Mouse (Mus musculus): ENCODE data around the gene Tfdp2. TPM values are rescaled to one million over a fixed set of nuclear protein-coding genes. Genes with fewer than 3 reads are reported as not detected.
"Not testable (repeated sequence)": the region's sequence is repeated elsewhere in the genome, so short reads cannot be mapped to it uniquely, and the experiment has no call there.

The Tfdp2 gene
- total RNA-seq (2018; cell fraction: chromatin; rRNA removed): 10 to 100 TPM in 5 of 26 experiments, 1 to 10 TPM in 18, under 1 TPM in 3; 0.52 to 15.5 (median 6.9) TPM
- total RNA-seq (2018; cell fraction: cytosol; rRNA removed): 1 to 10 TPM; 1.4 to 5.2 (median 2.9) TPM
- 10 to 100 TPM in 1 of 26 experiments, 1 to 10 TPM in 23, under 1 TPM in 2; 0.52 to 16.2 (median 3.4) TPM for total RNA-seq (2018; cell fraction: nucleus; rRNA removed)
- 2.0 to 5.0 TPM (median 4.2 TPM) in 3 replicates for polyA plus RNA-seq (2018)

DNA sequence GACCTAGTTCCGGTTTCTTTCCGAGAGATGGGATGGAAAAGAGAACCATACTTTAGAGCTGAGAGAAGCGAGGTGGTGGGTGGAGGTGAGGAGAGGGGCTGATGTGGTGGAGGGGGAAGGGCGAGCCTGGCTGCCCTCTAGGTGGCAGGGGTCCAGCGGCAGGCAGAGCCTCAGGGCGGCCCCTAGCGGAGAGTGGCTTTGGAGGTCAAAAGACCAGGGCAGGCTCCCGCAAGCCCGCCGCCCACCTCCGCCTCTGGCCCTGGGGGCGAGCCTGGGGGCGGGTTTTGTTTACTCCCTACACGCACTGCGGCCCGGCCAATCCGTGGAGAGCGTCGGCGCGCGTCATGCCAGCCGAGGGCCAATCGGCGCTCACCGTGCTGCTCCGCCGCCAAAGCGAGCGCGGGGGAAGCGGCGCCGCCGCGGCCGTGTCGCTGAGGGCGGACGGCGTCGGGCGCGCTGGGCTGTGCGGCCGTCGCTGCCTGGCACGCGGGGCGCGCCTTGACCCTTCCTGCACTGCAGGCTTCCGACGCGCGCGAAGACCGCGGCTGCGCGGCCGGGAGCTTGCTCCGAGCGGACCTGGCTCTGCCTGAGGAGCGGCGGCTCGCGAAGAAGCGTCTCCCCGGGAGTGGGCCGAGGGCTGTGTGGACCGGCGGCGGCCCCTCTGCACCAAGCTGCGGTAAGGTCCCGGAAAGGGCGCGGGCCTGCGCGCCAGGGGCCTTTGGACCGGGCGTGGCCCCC lies at the start of gene Tfdp2:
TSS of gene Tfdp2 (plus strand) at position 391 of the 738 bp plus-strand sequence.
- no peak within 1 kb of the TSS for H3K27ac ChIP-seq
- WGBS (ENCODE audit: missing documents): under 1% methylated on average over 59 of the region's 81 CpGs
- H3K36me3 ChIP-seq (ENCODE audit: inconsistent target): no peaks in the 10 kb centered on the region
- no peaks in the 10 kb centered on the region for H3K79me2 ChIP-seq (ENCODE audit: inconsistent target)
- peak within 1 kb of the TSS; percentile 43 for H3K4me3 ChIP-seq (ENCODE audit: inconsistent target)

DNA sequence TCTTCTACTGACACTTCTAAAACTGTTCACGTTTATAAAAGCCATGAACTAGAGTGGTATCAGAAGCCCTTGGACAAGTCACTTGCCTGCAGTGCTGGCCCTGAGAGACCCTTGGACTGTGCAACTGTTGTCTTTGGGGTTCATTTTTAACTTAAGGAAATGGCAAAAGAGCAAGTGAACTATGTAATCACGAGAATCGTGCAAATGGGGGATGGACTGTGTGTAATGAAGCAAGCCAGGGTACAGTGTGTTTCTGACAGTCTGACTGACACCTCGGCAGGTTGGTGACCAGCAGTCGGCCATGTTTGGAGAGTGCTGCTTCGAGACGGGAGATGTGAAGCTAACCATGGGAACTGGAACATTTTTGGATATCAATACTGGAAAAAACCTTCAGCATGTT lies 43.3 kb upstream of the Tfdp2 start:
- H3K4me3 ChIP-seq (ENCODE audit: inconsistent target): no peak overlapping the region
- H3K36me3 ChIP-seq (ENCODE audit: inconsistent target): no peaks in the 10 kb centered on the region
- H3K79me2 ChIP-seq (ENCODE audit: inconsistent target): no peaks in the 10 kb centered on the region
- 97% methylated on average over 7 of the region's 7 CpGs for WGBS (ENCODE audit: missing documents)
- no peak overlapping the region for H3K27ac ChIP-seq

DNA sequence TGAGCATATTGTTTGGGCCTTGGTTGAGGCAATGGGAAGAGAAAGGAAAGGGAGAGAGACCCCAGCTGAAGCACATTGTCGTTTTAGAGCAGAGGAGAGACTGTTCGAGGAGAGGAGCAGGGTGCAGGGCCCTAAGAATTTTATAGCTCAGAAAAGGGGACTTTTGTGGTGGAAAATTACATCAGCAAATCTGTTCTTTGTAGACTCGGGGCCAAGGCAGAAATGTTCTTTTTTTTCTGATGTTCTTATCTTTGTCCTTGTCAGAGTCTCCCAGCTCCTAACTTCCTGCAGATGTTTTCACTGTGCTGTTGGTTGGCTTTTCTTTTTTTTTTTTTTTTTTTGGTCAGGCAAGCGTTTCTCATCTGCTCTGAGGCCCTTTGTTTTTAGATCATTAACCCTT lies 37.6 kb upstream of the Tfdp2 start:
- Histone ChIP-seq H3K4me3 (ENCODE audit: inconsistent target) (no peak overlapping the region), H3K79me2 (ENCODE audit: inconsistent target) (no peaks in the 10 kb centered on the region), H3K36me3 (ENCODE audit: inconsistent target) (no peaks in the 10 kb centered on the region), H3K27ac (no peak overlapping the region)
- 25% methylated on average over 4 of the region's 4 CpGs for WGBS (ENCODE audit: missing documents)

DNA sequence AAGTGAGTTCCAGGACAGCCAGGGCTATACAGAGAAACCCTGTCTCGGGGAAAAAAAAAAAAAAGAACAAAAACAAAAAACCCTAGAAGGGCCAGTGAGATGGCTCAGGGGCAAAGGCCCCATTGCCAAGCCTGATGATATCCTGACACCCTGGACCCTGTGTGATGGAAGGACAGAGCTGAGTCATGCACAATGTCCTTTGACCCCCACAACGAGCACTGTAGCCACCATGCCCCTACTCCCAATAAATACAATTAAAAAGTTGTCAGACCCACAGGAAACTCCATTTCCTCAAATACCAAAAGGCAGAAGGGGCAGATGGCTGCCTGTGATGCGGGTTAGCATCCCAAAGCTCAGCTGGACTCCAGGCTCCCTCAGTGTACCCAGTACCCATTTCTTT lies 37.0 kb upstream of the Tfdp2 start:
- no peaks in the 10 kb centered on the region for H3K36me3 ChIP-seq (ENCODE audit: inconsistent target)
- H3K79me2 ChIP-seq (ENCODE audit: inconsistent target): no peaks in the 10 kb centered on the region
- WGBS (ENCODE audit: missing documents): 77% methylated on average over 2 of the region's 3 CpGs
- no peak overlapping the region for H3K27ac ChIP-seq
- H3K4me3 ChIP-seq (ENCODE audit: inconsistent target): no peak overlapping the region

DNA sequence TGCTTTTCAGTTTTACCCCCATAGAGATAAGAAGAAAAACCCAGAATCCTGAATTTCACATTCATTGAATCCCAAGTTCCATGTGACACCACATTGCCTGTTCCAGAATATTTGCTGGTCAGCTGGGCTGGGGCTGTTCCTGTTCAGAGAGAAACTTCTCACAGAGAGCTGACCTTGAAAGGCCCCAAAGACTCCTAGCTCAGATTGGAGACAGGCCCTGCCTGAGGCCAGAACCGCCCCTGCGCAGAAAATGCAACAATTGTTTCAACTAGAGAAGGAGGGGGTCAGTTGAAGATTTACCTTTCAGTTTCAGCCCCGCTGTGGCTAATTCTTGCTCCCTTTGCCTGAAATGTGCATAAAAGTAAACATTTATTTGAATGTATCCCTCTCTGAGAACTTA lies 35.3 kb upstream of the Tfdp2 start:
- Histone ChIP-seq H3K79me2 (ENCODE audit: inconsistent target) (no peaks in the 10 kb centered on the region), H3K4me3 (ENCODE audit: inconsistent target) (no peak overlapping the region), H3K36me3 (ENCODE audit: inconsistent target) (no peaks in the 10 kb centered on the region), H3K27ac (no peak overlapping the region)
- 93% methylated on average over 3 of the region's 3 CpGs for WGBS (ENCODE audit: missing documents)

DNA sequence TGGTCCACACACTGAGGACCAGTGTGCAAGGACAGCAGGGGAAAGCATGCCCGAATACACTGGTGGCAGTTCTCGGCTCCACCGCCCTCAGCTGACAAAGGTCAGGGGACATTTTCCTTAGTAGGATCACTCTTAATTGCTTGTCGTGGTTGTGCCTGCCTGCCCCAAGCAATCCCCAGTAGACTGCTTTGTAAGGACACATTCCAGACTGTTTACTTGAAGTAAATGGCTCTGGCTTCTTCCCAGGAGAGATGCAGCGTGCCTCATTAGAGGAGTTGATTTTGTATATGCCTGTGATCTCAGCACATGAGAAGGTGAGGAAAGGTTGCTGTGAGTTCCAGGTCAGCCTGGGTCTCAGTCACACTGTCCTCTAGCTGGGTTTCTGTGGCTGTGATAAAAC lies 33.7 kb upstream of the Tfdp2 start:
- Histone ChIP-seq H3K27ac (no peak overlapping the region), H3K79me2 (ENCODE audit: inconsistent target) (no peaks in the 10 kb centered on the region), H3K36me3 (ENCODE audit: inconsistent target) (no peaks in the 10 kb centered on the region), H3K4me3 (ENCODE audit: inconsistent target) (no peak overlapping the region)
- 95% methylated on average over 5 of the region's 5 CpGs for WGBS (ENCODE audit: missing documents)

DNA sequence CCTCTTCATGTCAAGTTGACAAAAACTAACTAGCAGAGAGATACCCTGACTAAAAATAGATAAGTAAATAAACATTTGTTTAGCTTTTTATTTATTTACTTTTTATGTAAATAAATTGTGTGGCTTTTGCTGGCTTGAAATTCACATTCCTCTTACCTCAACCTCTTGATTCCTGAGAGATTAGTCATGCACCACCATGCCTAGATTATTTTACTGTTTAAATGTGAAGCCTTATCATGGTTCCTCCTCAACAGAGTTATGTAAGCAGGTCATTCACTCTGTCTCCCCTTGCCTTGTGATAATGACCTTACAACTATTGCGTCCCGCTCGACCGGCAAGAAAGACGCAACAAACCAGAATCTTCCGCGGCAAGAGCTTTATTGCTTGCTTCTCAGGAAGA lies 32.6 kb upstream of the Tfdp2 start:
- no peaks in the 10 kb centered on the region for H3K79me2 ChIP-seq (ENCODE audit: inconsistent target)
- H3K4me3 ChIP-seq (ENCODE audit: inconsistent target): no peak overlapping the region
- H3K27ac ChIP-seq: no peak overlapping the region
- 100% methylated on average over 4 of the region's 7 CpGs for WGBS (ENCODE audit: missing documents)
- H3K36me3 ChIP-seq (ENCODE audit: inconsistent target): no peaks in the 10 kb centered on the region

DNA sequence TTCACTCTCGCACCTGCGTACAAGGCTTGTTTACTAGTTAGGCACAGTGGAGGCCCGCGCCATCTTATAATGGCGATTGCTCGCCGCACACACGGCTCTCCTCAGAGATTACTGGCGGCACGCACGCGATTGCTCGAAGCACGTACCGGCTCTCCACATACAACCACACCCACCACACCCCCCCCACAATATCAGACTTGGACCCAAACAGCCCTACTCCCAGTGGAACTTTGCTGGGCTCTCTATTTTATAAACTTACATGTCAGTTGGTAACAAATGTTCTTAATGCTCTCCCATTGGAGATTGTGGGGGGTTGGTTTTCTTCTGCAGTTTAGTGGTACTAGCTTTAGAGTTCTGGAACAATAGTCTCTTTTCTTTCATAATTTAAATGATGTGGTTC lies 32.1 kb upstream of the Tfdp2 start:
- not testable (repeated sequence) for H3K4me3 ChIP-seq (ENCODE audit: inconsistent target); H3K79me2 ChIP-seq (ENCODE audit: inconsistent target); H3K27ac ChIP-seq; H3K36me3 ChIP-seq (ENCODE audit: inconsistent target)
- WGBS (ENCODE audit: missing documents): 95% methylated on average over 9 of the region's 15 CpGs

DNA sequence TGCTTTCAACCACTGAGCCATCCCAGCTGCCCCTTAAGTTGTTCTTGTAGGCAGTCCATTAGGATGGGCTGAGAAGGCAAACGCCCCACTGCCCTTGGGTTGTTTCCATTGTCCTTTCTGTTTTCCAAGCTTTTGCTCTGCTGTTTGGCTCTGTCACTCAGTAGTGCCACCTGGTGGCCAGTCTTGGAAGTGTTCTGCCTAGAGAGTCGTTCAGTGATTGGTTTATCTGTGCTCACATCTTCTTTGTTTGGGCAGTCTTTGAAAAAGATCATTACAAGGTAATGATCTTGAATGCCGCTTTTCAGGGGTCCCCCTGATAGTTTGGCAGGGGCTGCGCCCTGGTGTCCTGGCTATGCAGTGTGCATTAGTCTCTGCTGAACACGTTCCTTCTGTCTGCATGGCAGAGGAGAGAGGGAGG lies 28.9 kb upstream of the Tfdp2 start:
- no peaks in the 10 kb centered on the region for H3K79me2 ChIP-seq (ENCODE audit: inconsistent target)
- no peak overlapping the region for H3K27ac ChIP-seq
- WGBS (ENCODE audit: missing documents): 54% methylated on average over 5 of the region's 5 CpGs
- H3K4me3 ChIP-seq (ENCODE audit: inconsistent target): no peak overlapping the region
- H3K36me3 ChIP-seq (ENCODE audit: inconsistent target): no peaks in the 10 kb centered on the region

DNA sequence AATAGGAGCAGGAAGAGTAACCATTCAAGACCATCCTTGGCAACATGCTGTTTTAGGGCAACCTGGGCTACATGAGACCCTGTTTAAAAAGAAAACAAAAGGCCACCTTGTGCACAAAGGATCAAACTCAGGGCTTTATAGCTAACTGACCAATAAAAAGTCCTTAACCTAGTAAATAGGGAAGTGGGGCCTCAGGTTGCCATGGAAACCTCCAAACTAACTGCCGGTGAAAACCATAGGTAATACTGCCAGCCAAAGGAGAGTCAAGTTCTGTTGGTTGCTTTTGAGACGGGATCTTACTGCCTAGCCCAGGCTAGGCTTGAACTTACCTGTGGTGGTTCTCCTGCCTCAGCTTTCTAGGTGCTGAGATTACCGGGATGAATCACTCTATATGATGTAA lies 25.5 kb upstream of the Tfdp2 start:
- Histone ChIP-seq H3K27ac (no peak overlapping the region), H3K79me2 (ENCODE audit: inconsistent target) (no peaks in the 10 kb centered on the region), H3K4me3 (ENCODE audit: inconsistent target) (no peak overlapping the region), H3K36me3 (ENCODE audit: inconsistent target) (no peaks in the 10 kb centered on the region)
- WGBS (ENCODE audit: missing documents): 33% methylated on average over 3 of the region's 3 CpGs

DNA sequence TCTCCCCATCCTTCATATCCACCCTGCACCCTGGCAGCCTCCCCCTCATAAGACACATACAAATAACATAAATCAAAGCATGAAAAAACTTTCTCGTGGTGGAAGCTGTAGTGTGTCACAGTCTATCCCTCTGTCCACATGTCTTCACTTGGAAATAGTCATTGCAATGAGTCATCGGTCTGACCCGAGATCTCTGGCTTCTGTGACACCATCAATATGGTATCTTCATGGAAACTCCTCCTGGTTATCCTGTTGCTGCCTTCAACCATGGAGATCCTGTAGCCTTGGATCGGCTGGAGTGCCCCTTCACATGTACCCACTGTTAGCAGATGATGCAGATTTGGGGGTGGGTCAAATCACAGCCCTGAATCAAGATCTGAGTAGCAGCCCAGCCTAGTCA lies 11.2 kb upstream of the Tfdp2 start:
- Histone ChIP-seq H3K27ac (no peak overlapping the region), H3K79me2 (ENCODE audit: inconsistent target) (no peaks in the 10 kb centered on the region), H3K36me3 (ENCODE audit: inconsistent target) (no peaks in the 10 kb centered on the region), H3K4me3 (ENCODE audit: inconsistent target) (no peak overlapping the region)
- WGBS (ENCODE audit: missing documents): 82% methylated on average over 4 of the region's 4 CpGs

DNA sequence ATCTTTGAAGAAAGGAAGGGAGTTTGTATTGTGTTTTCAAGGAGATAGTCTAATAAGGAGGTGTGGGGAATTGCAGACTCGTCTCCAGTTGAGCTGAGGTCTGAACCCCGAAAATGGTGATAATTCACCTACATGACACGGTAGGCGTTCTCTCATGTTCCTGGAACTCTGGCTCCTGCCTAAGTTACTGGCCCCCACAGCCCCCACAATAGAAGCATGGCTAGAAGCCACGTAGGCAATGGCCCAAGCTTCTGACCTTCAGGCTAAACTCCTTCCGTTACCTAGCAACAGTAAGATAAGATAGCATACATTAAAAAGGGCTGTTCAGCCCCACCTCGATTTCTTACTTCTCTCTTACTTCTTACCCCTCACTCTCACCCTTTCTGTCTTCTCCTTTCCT lies 9.4 kb upstream of the Tfdp2 start:
- Histone ChIP-seq H3K27ac (no peak overlapping the region), H3K4me3 (ENCODE audit: inconsistent target) (no peak overlapping the region), H3K79me2 (ENCODE audit: inconsistent target) (no peaks in the 10 kb centered on the region), H3K36me3 (ENCODE audit: inconsistent target) (no peaks in the 10 kb centered on the region)
- 82% methylated on average over 6 of the region's 7 CpGs for WGBS (ENCODE audit: missing documents)

DNA sequence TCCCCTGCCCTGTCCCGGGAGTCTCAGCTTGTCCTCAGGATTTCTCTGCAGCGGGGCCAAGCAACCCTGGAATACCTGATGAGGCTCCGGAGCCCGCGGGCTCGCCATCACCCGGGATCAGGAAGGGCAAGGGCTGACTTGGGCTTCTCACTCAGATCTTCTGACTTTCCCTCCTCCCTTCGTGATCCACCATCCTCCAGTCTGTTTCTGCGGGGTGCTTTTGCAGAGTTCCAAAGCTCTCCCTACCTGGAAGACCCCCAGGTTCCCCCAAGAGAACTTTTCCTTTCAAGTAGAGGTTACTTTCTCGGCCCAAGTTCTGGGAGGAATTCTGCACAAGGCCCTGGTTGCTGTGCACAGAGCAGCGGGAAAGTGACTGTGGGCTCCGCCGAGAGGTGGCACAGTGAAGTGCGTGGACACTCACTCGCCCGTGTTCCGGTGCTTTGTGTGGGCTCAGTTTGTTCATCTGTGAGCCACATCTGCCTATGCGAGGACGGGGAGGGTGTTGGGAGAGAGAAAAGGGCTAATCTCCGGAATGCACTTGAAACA lies 634 bp downstream of the Tfdp2 start:
- 2% methylated on average over 20 of the region's 20 CpGs for WGBS (ENCODE audit: missing documents)
- H3K36me3 ChIP-seq (ENCODE audit: inconsistent target): no peaks in the 10 kb centered on the region
- no peak overlapping the region for H3K27ac ChIP-seq
- H3K4me3 ChIP-seq (ENCODE audit: inconsistent target): peak overlapping the region; percentile 43
- H3K79me2 ChIP-seq (ENCODE audit: inconsistent target): no peaks in the 10 kb centered on the region

DNA sequence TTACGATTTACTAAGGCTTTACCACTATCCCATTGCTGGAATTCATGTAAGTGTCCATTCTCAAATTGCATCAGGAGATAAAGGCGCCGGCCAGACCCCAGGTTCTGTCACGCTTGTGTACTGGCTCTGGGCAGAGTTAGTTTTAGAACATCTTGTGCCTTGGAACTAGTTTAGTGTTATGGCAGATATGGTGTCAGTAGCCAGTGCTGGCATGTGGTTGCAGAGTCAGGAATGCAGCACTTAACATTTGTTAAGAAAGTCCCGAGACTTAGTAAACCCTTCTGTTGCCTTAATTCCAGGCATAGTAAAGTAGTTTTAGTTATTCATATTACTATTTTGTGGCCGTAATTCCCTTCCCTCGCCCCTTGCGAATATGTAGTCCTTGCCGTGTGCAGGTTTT lies 1.7 kb downstream of the Tfdp2 start:
- no peak overlapping the region for H3K27ac ChIP-seq
- WGBS (ENCODE audit: missing documents): 93% methylated on average over 9 of the region's 9 CpGs

DNA sequence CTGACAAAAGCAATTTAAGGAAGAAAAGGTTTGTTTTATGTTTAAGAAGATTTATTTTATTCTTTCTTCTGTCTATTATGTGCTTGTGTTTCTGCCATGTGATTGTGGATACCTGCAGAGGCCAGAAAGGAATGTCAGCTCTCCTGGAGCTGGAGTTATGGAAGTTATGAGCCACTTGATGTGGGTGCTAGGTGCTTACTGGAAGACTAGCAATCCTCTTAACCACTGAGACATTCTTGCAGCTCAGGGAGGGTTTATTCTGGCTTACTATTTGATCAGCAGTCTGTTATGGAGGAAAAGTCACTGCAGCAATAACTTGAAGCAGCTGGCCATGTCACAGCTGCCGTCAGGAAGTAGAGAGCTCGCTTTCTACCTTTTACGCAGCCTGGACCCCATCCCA lies 7.6 kb downstream of the Tfdp2 start:
- 95% methylated on average over 3 of the region's 3 CpGs for WGBS (ENCODE audit: missing documents)
- Histone ChIP-seq H3K4me3 (ENCODE audit: inconsistent target) (no peak overlapping the region), H3K27ac (no peak overlapping the region), H3K79me2 (ENCODE audit: inconsistent target) (no peaks in the 10 kb centered on the region), H3K36me3 (ENCODE audit: inconsistent target) (no peaks in the 10 kb centered on the region)

More for the DNA sequence above, 1.7 kb downstream of the Tfdp2 start:
- no peaks in the 10 kb centered on the region for H3K36me3 ChIP-seq (ENCODE audit: inconsistent target)
- no peaks in the 10 kb centered on the region for H3K79me2 ChIP-seq (ENCODE audit: inconsistent target)
- no peak overlapping the region for H3K4me3 ChIP-seq (ENCODE audit: inconsistent target)

Measured in macrophage (primary cell).